Mouse (Mus musculus): ENCODE measurements around the gene Rilpl1.

GRCm38 (mm10) chr5:124515789-124516188 is 15.4 kb downstream of the Rilpl1 start:
- TF ChIP-seq POLR2A (IDR thresholded peaks at IDR 0.05; ENCODE audit: low read depth, low read length) (no peak), CTCF (IDR thresholded peaks at IDR 0.05; ENCODE audit: extremely low read depth, insufficient read length, insufficient replicate concordance, low read depth, low read length) (no peak)
